Mouse (Mus musculus) liver, adult 2 months (tissue): ENCODE results near the gene Rab11a. TPM values are rescaled to one million over a fixed set of nuclear protein-coding genes. Genes with fewer than 3 reads are reported as not detected.
A peak's percentile ranks its signal among the peaks of the same experiment; 100 is the strongest.

Source experiments
- DNase-seq: peaks from one replicate; pipeline ENCODE4 v3.0.0-alpha.2; 2011; ENCODE audit warnings: low read depth, low spot score; ENCODE audit errors: extremely low read depth
- H3K27ac ChIP-seq: fragments of 200-500 bp; replicated peaks from 2 replicates; pipeline ENCODE4 v1.5.1; 2012; ENCODE audit warnings: low read depth, mild to moderate bottlenecking, control low read depth, inconsistent platforms, low read length; ENCODE audit not compliant: insufficient read depth
- H3K27me3 ChIP-seq: fragments of 200-500 bp; 2 replicates; pipeline ENCODE4 v1.6.1; 2012; ENCODE audit warnings: mild to moderate bottlenecking, moderate library complexity, low read length, inconsistent platforms; ENCODE audit not compliant: control insufficient read depth, insufficient read depth
- H3K36me3 ChIP-seq: fragments of 200-500 bp; 2 replicates; pipeline ENCODE4 v1.6.1; 2012; ENCODE audit warnings: low read length, inconsistent platforms; ENCODE audit not compliant: control insufficient read depth, insufficient read depth
- H3K4me1 ChIP-seq: fragments of 200-500 bp; 2 replicates; pipeline ENCODE4 v1.6.1; 2011; ENCODE audit warnings: low read length; ENCODE audit not compliant: control insufficient read depth, insufficient read depth
- H3K4me3 ChIP-seq: fragments of 200-500 bp; 2 replicates; pipeline ENCODE4 v1.5.1; 2011; ENCODE audit warnings: low read depth, mild to moderate bottlenecking, control low read depth, low read length, moderate library complexity; ENCODE audit not compliant: insufficient read depth
- H3K79me2 ChIP-seq: fragments of 200-500 bp; 2 replicates; pipeline ENCODE4 v1.6.1; 2012; ENCODE audit warnings: inconsistent platforms, mild to moderate bottlenecking, low read length, moderate library complexity; ENCODE audit not compliant: control insufficient read depth, insufficient read depth
- H3K9ac ChIP-seq: fragments of 200-500 bp; 2 replicates; pipeline ENCODE4 v1.6.1; 2012; ENCODE audit warnings: low read depth, mild to moderate bottlenecking, control low read depth, inconsistent platforms, low read length
- CTCF ChIP-seq: fragments of 200-500 bp; IDR thresholded peaks from 2 replicates; pipeline ENCODE4 v1.5.1; 2011; ENCODE audit warnings: low read depth, low read length, control low read depth
- POLR2A ChIP-seq: fragments of 200-500 bp; IDR thresholded peaks from 2 replicates; pipeline ENCODE4 v1.6.1; 2011; ENCODE audit warnings: low read length, control low read depth; ENCODE audit not compliant: insufficient read depth; ENCODE audit errors: extremely low read depth
- WGBS: fragments of 180-500 bp; shearing (Covaris S2); methylation state at CpG from one replicate; pipeline ENCODE4 v1.1.7; 2018; 5-methylcytosine and 5-hydroxymethylcytosine counted together
- polyA plus RNA-seq: library from polyadenylated mRNA; depleted of rRNA; stranded (reverse); fragments of >200 nt; gene quantifications from 2 replicates; pipeline ENCODE4 v1.2.3, GENCODE M21; 2012
- total RNA-seq: library from RNA; depleted of rRNA; stranded (reverse); fragments of >200 nt; gene quantifications from 2 replicates; pipeline ENCODE4 v1.2.3, GENCODE M21; 2014

The Rab11a gene
- total and polyA plus RNA-seq, 2 experiments, result 57.7 to 81.2 TPM

GRCm38 (mm10) chr9:64703420-64703965 is 34.1 kb downstream of the Rab11a start:
- no peak overlapping the region for H3K27ac ChIP-seq

DNA sequence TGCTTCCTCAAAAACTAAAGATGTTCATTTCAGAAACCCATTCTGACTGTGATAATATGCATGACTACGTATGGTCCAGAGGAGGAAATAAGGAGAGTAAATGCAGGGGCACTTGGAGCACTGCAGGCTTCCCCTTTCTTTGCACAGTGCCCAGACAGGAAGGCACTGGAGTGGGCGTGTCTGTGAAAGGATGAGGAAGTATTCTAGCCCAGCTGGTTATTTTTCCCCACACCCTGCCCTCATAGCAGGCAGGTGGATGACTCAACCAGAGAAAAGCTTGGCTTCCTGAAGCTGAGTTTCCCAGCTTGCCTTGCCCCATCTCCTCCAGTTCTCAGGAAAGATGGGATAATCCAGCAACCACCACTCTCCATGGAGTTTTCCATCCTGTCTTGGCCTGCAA is 34.6 kb downstream of the Rab11a start:
- Histone ChIP-seq H3K36me3 (peaks cover 28% of the 10 kb centered on the region), H3K27me3 (no peaks in the 10 kb centered on the region), H3K27ac (no peak overlapping the region), H3K4me1 (peaks cover 10% of the 10 kb centered on the region), H3K4me3 (no peak overlapping the region), H3K79me2 (no peaks in the 10 kb centered on the region), H3K9ac (no peak overlapping the region)
- peak; percentile 43 for DNase-seq
- TF ChIP-seq CTCF (no peak), POLR2A (no peak)
- WGBS, result 86% methylated on average over 2 of the region's 2 CpGs

More at GRCm38 (mm10) chr9:64703420-64703965, 34.1 kb downstream of the Rab11a start:
- Histone ChIP-seq H3K9ac (no peak overlapping the region), H3K36me3 (peaks cover 33% of the 10 kb centered on the region), H3K27me3 (no peaks in the 10 kb centered on the region), H3K79me2 (no peaks in the 10 kb centered on the region), H3K4me1 (peaks cover 10% of the 10 kb centered on the region), H3K4me3 (no peak overlapping the region)
- TF ChIP-seq POLR2A (no peak), CTCF (no peak)
- no peak for DNase-seq

DNA sequence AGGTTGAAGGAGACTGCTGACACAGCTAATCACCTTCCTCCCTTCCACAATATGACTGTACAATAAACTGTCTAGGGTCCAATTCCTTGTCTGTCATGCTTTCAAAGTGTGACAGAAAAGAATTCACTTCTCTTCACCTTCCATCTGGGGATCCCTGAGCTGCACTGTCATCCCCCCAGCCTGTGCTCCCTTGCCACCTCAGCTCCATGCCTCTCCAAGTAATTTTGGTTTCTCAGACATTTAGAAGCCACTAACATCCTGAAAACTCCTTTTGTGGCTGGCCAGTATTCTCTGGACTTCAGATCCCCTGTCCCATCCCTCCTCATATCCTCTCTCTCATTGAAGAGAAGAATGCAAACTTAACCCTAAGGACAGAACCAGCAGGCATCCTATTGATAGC is 35.2 kb downstream of the Rab11a start:
- Histone ChIP-seq H3K27me3 (no peaks in the 10 kb centered on the region), H3K36me3 (peaks cover 26% of the 10 kb centered on the region), H3K4me1 (peaks cover 10% of the 10 kb centered on the region), H3K4me3 (no peak overlapping the region), H3K27ac (no peak overlapping the region), H3K9ac (no peak overlapping the region), H3K79me2 (no peaks in the 10 kb centered on the region)
- DNase-seq, result no peak
- TF ChIP-seq POLR2A, result no peak
- no peak for TF ChIP-seq CTCF

GRCm38 (mm10) chr9:64701651-64702050 is 35.9 kb downstream of the Rab11a start:
- no peak overlapping the region for H3K4me3 ChIP-seq
- no peaks in the 10 kb centered on the region for H3K79me2 ChIP-seq
- H3K27ac ChIP-seq, result no peak overlapping the region
- no peak for DNase-seq
- no peak overlapping the region for H3K9ac ChIP-seq
- no peaks in the 10 kb centered on the region for H3K27me3 ChIP-seq
- H3K36me3 ChIP-seq, result peaks cover 22% of the 10 kb centered on the region
- H3K4me1 ChIP-seq, result peaks cover 9% of the 10 kb centered on the region
- TF ChIP-seq POLR2A, result no peak
- TF ChIP-seq CTCF, result no peak
- 93% methylated on average over 1 of the region's 1 CpGs for WGBS

- WGBS, result 57% methylated on average over 4 of the region's 4 CpGs
- no peak overlapping the region for H3K27ac ChIP-seq
- TF ChIP-seq CTCF (no peak), POLR2A (no peak)
- no peaks in the 10 kb centered on the region for H3K79me2 ChIP-seq
- H3K4me1 ChIP-seq, result peaks cover 9% of the 10 kb centered on the region
- peaks cover 14% of the 10 kb centered on the region for H3K36me3 ChIP-seq
- DNase-seq, result peak; percentile 63
- H3K9ac ChIP-seq, result no peak overlapping the region
- H3K27me3 ChIP-seq, result no peaks in the 10 kb centered on the region
- no peak overlapping the region for H3K4me3 ChIP-seq
Observed at GRCm38 (mm10) chr9:64700451-64701311, 36.9 kb downstream of the Rab11a start.

DNA sequence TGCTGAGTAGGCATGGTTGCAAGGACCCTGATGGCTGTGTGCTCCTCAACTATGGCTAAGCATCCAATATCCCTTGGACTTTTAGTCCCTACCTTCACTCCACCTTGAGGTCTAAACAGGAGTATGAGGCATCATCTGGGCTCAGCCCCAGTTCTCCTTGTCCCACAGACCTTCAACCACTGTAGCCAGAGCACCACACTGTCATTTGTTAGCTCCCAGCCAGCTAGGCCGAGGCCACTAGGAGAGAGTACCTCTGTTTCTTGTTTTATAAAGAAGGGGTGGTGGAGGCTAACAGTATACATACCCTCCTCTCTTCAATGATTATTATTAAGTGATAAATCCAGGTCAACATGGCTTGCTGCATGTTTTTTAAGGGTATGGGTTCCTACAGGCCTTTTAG is 39.0 kb downstream of the Rab11a start:
- no peak overlapping the region for H3K4me3 ChIP-seq
- TF ChIP-seq POLR2A, result no peak
- TF ChIP-seq CTCF, result no peak
- H3K36me3 ChIP-seq, result peaks cover 5% of the 10 kb centered on the region
- no peak overlapping the region for H3K9ac ChIP-seq
- no peak overlapping the region for H3K27ac ChIP-seq
- no peaks in the 10 kb centered on the region for H3K79me2 ChIP-seq
- H3K27me3 ChIP-seq, result no peaks in the 10 kb centered on the region
- peaks cover 5% of the 10 kb centered on the region; the same call in 1 of the 2 replicates for H3K4me1 ChIP-seq
- WGBS, result 100% methylated on average over 1 of the region's 1 CpGs
- no peak for DNase-seq
